Mouse (Mus musculus): ENCODE data around the gene Hdac11.

DNA sequence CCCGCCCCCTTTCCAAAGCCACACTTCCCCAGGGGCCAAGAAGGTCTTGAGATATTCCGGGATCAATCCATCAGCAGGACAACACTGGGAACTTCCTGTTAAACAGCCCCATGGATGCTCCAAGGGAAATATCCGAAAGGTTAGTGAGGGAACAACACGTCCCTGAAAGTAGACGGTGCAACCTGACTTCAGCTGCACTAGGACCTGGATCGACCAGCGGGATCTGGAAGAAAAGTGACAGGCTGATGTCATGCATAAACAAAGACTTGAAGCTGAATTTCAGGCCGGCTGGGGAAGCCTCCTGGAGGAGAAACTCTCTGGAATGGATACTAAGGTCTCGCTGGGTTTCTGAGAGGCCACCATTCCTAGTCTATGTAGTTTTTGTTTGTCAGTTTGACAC lies 39.3 kb upstream of the Hdac11 start:
- TF ChIP-seq CTCF (IDR thresholded peaks at IDR 0.05; ENCODE audit: extremely low read depth, insufficient read depth, low read length) (no peak), POLR2A (IDR thresholded peaks at IDR 0.05; ENCODE audit: extremely low read depth, insufficient read depth, low read length) (no peak)

Measured in cortical plate, adult 2 months (tissue).